Mouse (Mus musculus) lung, postnatal 0 days (tissue): Measurements from ENCODE around the gene Nupr1.

Experiments used
- CTCF ChIP-seq: IDR thresholded peaks from 2 replicates; pipeline ENCODE4 v1.5.1; 2016; ENCODE audit warnings: antibody characterized with exemption, mild to moderate bottlenecking
- EP300 ChIP-seq: IDR thresholded peaks from 2 replicates; pipeline ENCODE4 v1.6.1; 2016; ENCODE audit warnings: antibody characterized with exemption, mild to moderate bottlenecking, control low read depth

GRCm38 (mm10) chr7:126598919-126599318 lies 31.7 kb downstream of the Nupr1 start:
- TF ChIP-seq CTCF, result no peak
- no peak for TF ChIP-seq EP300
